Mouse (Mus musculus): ENCODE data around the gene C2cd6.

C2cd6 gene

DNA sequence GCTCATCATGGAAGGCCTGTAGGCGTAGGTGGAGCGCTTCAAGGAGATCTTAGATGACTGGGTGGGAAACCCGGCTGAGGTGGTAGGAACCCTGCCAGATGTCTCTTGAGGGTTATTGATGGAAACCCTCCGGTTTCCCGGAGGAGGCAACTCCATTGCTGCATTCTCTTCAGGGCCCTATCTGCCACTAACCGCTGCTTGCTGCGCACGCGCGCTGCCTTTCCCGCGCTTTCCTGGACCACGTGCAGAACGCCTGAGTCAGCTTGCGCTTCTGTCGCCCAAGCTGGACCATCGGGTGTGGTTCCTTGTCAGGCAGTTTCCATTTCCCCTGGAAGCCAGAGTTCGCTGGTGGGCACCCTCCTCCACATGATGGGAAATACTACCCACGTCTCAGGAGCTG is at the start of gene C2cd6:
TSS of gene C2cd6 (minus strand) at position 196 of the 400 bp plus-strand sequence.
- DNase-seq (ENCODE audit: low read depth) = no peak

DNA sequence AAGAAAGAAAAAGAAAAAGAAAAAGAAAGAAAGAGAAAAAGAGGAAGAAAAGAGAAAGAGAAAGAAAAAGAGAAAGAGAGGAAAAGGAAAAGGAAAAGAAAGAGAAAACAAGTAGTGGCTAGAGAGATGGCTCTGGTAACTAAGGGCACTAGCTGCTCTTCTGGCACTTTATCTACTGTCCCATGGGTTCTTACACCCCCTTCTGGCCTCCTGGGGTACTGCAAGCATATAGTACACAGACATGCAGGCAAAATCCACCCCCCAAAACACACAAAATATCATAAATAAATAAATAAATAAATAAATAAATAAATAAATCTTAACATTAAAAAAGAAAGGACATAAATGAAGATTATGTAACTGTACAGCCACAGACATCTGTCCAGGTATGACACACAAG is 48.1 kb upstream of the C2cd6 start:
- DNase-seq (ENCODE audit: low read depth) = peak; percentile 62

DNA sequence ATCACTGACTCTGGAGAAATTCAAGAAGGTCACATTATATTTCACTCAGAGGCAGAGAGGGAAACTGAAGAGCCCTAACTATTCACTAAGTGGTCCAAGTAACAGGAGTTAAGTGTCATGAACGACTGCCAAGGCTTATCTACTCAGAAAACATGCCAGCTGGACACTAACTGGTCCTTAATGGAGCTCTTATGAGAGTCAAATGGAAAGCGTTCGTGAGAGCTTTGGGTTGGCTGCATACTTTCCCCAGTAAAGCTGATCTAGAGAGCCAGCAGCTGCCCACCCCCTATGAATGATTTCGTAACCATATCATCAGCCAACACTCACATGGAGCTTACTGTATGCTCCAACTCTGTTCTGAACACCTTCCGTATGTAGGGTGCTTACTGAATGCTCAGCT is 39.7 kb upstream of the C2cd6 start:
- DNase-seq (ENCODE audit: low read depth) = no peak

DNA sequence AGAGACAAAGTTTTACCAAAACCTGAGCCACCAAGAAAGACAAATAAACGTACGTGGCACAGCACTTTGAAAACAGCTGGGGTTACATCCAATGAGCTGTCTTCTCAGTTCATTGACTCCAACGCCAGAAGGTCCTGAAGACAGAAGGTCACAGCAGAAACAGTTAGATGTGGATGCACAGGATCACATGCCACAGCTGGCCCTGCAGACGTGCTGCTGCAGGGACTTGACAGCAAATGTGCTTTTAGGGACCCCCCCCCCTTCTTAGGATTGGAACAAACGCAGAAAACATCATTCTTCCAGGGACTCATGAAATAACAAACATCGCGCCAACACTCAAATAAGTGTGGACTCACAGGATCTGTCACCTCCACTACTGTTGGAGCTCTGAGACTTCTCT is 34.2 kb upstream of the C2cd6 start:
- no peak for DNase-seq (ENCODE audit: low read depth)

DNA sequence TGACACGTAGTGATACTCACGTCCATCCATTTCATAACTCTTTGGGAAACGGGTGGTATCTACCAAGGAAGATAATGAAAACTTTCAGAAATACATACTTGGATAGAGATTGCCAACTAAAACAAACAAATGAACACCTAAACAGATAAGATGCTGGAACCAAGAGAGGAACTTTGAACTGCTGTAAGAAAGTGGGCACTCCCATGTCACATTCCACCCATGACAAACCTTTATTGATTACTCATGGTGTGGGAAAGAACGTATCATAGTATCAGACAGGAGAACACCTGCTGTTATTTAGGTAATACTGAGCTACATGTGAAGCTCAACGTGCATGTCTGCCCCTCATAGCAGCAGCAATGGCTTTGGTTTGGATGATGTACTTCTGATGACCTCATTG is 30.9 kb upstream of the C2cd6 start:
- no peak for DNase-seq (ENCODE audit: low read depth)

DNA sequence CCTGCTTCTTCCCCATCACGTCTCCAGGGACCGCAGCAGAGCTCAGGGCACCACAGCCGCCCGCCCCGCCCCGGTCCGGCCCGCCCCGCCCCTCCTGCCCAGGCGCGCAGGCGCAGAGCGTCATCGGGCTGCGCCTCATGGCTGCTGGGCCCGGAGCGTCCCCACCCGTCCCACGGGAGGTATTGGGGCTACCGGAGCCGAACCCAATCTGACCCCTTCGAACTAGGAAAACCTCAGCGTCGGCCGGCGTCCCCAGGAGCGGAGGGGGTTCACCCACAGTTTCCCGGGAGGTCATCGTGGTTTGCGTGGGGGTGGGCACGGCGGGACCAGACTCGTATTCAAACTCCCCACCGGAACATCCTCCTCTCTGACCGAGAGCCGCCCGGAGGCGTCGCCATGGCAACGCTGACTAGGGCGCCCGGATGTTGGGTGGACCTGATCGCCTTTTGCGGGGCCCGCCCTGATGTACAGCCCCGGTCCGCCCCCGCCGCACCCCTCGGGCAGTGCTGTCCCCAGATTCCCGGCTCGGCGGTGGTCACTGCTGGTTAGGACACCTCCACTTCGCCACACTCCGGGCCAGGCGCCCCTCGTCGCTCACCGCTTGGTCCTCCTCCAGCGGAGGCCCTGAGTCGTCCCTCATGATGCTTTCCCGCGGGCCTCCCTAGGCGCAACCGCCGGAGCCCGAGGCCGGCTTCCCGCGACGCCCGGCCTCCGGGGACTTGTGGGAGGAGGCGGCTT is 25.2 kb upstream of the C2cd6 start, which contains the start of gene Tmem237:
TSS of gene Tmem237 (minus strand) at position 689 of the 738 bp plus-strand sequence.
- DNase-seq (ENCODE audit: low read depth) = peak; percentile 56

DNA sequence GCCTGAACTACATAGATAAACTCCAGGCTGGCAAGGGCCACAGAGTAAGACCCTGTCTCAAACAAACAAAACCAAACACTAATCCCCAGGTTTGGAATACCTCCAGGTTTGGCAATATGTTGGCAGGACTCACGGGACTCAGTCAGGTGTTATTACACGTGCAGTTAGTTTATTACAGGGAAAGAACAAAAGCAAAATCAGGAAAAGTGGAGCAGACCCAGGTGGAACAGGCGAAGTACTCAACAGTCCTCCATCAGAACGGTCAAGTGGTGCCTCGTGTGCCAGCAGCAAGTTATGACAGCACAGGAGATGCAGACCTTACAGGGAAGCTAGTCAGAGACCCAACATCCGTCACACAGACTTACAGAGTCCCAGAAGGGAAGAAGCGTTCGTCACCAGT is 15.8 kb upstream of the C2cd6 start:
- DNase-seq (ENCODE audit: low read depth) = no peak

DNA sequence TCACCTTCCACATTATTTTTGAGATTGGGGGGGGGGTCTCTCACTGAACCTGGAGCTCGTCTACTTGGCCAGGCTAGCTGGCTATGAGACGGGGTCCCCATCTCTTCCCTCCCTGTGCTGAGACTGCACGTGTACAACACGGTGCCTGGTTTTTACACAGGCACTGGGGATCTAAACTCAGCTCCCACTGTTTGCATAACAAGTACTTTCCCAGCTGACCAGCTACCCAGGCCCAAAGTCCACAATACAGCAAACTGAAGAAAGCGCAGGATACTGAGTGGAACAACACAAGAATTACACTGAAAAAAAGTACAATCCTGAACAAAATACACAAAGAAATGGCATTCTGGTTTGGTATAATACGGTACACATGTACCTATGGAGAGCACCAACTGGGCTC is 7.4 kb upstream of the C2cd6 start:
- no peak for DNase-seq (ENCODE audit: low read depth)

DNA sequence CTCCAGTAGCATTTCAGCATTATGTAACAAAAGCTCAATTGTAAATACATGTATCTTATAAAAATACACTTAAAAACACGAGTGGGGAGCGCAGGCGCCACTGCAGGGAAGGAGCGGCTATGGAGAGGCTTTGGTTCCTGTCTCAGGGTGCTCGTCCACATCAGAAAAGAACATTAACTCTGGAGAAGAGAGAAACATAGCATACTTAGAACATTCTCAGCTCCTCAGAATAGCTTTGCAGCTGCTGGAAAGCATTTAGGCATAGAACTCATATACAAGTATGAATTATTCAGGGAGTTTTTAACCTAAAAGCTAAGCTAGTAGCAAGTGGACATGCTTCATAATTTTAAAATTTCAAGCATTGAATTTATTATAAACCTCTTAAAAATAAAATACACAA is 6.3 kb upstream of the C2cd6 start:
- DNase-seq (ENCODE audit: low read depth) = no peak

DNA sequence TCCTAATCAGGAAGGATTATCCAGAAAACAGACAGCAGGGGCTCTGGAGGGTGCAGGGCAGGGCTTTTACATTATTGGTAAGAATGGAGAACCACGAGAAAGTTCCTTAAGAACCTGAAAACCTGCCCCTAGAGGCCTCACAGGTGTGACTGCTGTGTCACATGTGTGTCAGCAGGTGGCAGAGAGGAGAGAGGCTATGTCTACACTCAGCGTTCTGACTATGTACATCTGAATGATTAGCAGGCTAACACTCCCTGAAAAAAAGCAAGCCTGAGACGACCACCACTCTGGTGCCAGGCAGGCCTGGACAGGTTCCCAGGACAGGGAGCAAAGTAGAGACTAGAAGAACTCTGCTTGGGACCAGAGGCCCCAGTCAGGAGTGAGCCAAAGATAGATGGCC is 23.8 kb downstream of the C2cd6 start:
- no peak for DNase-seq (ENCODE audit: low read depth)

DNA sequence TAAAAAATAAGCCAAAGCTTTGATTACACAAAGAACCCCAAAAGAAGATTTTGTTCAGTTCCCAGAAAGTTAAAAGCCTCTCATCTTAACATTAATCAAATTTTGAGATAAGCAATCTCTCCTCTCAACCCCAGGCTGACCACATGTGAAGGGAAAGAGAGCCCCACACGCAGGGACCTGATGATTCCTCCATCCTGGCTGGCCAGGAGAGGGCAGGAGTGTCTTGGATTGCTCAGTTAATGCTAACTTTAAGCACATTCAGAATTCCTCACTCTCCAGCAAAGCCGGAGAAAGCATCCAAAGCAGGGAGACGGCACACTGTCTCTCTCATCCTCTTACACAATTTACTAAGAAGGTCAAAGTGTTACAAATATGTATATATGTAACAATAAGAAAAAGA is 26.7 kb downstream of the C2cd6 start:
- DNase-seq (ENCODE audit: low read depth) = no peak

DNA sequence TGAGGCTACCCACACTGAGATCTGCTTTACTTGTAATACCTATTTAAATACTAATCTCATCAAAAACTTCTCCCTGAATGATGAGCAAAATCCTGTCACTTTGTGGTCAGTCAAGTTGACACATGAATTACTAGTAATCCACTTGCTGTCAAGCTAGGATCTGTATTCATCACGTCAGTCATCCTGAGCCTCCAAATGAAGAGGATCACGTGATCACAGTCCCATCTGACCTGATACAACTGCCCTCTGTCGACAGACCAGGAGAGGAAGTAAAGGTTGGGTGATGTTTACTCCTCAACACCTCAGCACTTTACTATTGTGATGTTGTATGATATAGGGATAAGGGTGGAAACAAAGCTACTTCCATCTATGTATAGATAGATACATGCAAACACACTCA is 31.0 kb downstream of the C2cd6 start:
- DNase-seq (ENCODE audit: low read depth) = no peak

DNA sequence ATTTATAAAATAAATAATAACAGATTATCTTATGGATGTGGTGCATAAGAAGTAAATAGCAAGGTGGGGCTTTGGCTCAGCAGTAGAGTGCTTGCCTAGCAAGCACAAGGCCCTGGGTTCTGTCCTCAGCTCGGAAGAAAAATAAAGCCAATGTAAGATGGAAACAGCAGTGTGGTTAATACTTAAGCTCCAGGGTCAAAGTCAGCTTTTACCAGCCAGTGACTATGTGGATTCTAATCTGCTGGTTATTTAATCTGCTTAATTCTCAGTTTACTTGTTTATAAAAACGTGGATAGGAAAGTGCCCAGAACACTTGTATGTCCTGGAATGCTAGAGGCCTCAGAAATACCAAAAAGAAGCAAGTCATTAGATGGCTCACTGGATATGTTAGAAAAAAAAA is 37.7 kb downstream of the C2cd6 start:
- no peak for DNase-seq (ENCODE audit: low read depth)

DNA sequence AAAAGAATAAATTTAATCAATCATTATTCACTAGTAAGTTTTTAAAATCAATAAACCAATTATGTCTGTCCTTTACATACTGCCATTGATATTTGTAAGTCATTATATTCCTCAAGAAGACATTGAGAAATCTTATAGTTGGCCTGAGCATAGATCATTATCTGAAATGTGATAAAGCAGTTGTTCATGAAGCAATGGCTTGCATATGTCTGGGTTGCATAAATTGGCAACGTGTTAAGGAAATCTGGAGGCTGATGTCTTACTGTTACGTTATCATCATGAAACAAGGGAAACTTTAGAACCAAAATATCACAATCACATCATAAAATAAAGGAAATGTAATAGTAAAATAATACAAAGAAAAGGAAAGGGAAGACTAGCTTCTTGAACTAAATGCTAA is 43.4 kb downstream of the C2cd6 start:
- no peak for DNase-seq (ENCODE audit: low read depth)

DNA sequence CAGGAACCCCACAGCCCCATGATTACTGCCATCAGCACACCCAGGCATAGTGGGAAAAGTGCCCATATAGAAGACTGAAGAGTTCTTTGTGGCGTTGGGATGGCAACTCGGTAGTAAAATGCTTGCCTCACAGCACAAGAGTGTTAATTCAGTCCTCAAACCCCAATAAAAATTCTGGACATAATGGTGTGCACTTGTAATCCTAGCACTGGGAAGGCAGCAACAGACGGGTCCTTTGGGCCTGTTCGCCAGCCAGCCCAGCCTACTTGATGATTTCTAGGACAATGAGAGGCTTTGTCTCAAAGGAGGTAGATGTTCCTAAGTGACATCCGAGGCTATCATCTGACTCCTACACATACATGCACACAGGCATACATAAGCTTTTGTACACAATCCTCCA is 57.0 kb downstream of the C2cd6 start:
- DNase-seq (ENCODE audit: low read depth) = no peak

DNA sequence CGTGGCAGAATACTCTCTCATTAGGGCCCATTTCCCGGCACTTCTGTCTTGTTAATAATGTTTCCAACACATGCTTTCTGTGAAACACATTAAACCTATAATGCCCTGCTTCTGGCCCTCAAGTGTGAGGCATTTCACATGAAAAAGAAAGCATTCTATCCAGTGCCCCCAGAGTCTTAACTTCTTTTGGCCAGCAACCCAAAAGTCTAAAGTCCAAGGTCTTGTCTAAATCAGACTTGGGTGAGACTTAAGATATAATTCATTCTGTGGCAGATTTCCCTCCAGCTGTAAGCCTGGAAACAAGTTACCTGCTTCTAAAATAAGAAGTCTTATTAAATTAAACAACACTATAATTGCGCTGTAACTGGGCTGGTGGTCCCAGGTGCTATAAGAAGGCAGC is 73.1 kb downstream of the C2cd6 start:
- no peak for DNase-seq (ENCODE audit: low read depth)

DNA sequence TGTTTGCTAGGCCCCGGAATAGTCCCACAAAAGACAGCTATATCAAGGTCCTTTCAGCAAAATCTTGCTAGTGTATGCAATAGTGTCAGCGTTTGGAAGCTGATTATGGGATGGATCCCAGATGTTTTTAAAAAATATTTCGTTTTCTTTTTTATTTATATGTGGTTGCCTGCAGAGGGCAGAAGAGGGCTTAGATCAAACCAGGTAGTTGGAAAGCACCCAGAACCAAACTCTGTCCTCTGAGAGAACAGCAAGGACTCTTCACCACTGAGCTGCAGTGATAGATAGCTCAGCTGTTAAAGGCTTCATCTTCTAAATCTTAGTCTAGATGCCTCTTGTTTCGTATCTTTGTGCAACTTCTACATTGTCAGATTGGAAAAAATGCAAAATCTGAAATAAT is 85.5 kb downstream of the C2cd6 start:
- no peak for DNase-seq (ENCODE audit: low read depth)
